Mouse (Mus musculus): ENCODE results near the gene Kdm4b. TPM values are rescaled to one million over a fixed set of nuclear protein-coding genes. Genes with fewer than 3 reads are reported as not detected.

Gene Kdm4b
- total and polyA plus RNA-seq, 3 experiments: 21.5 to 35.1 (median 32.3) TPM

DNA sequence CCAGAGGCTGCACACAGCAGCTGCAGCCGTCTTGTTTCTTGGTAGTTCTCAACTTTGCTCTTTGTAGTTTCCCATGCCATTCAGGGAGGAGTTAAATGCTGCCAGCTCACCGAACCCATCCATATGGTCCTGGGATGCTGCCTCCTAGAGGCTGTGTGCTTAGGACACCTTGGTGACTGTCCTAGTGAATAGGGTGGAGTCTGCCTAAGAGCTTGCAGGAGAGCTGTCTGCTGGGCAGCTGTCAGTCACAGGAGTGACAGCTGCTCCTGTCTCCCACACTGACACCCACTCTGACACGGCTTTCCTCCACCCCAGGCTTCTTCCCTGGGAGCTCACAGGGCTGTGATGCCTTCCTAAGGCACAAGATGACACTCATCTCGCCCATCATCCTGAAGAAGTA lies 46.2 kb downstream of the Kdm4b start:
- no peak for ATAC-seq (ENCODE audit: extremely low read depth, insufficient number of reproducible peaks, low FRiP score, poor library complexity, severe bottlenecking)
- Histone ChIP-seq H3K4me3 (ENCODE audit: low read depth, low read length) (no peak overlapping the region), H3K27me3 (ENCODE audit: insufficient read depth, low read length) (no peaks in the 10 kb centered on the region), H3K36me3 (replicated peaks) (peaks cover 100% of the 10 kb centered on the region), H3K4me1 (ENCODE audit: insufficient read depth, low read depth, low read length) (no peaks in the 10 kb centered on the region), H3K9me3 (replicated peaks) (no peaks in the 10 kb centered on the region)
- DNase-seq (ENCODE audit: low spot score): no peak
- TF ChIP-seq CTCF (IDR thresholded peaks at IDR 0.05; ENCODE audit: low read depth, low read length) (no peak), POLR2AphosphoS5 (IDR thresholded peaks at IDR 0.05; ENCODE audit: insufficient replicate concordance, low read depth, low read length) (no peak), GATA2 (IDR thresholded peaks at IDR 0.05; ENCODE audit: borderline replicate concordance, low read depth, low read length) (no peak), GATA1 (IDR thresholded peaks at IDR 0.05; ENCODE audit: borderline replicate concordance, low read length) (no peak), TAL1 (conservative IDR thresholded peaks at IDR 0.05; ENCODE audit: low read depth, low read length) (no peak)

DNA sequence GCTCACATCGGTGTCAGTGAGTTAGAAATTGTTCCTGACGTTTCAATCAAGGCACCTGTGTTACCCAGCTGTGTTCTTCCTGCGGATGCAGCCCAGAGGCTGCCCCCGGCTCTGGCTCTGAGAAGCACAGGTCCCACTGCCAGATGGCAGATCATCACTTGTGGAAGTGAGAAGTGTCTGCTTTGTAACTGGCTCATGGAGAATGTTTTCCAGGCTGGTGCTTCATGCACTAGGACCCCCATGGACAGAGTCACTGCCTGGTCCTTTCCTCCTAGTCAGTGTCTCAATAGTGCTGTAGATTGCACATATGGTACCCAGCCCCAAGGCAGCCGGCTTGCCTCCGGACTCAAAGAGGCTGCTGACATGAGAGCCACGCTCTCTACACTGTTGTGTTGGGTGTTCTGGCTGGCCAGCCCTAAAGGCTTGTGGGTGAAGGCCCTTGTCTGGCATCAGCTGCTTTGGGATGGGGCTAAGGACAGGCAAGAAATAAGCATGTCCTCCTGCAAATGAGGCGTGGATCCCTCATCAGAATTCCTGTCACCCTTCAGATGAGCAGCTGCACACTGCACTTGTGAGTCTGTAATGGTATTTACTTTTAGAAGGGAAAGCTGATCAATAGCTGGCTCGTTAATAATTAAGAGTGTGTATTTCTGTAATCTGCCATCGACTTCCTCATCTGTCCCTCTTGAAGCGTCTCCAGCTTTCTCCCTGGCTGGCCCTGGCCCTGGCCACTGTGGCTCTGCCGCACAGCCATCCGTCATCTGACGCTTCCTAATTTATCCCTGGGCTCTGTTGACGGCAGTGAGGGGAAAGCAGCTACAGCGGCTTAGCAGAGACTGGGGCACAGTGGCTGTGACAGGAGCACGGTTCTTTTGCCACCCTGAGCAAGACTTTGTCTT lies 47.5 kb downstream of the Kdm4b start:
- peaks cover 100% of the 10 kb centered on the region for H3K36me3 ChIP-seq (replicated peaks)
- H3K4me1 ChIP-seq (ENCODE audit: insufficient read depth, low read depth, low read length): no peaks in the 10 kb centered on the region
- ATAC-seq (ENCODE audit: extremely low read depth, insufficient number of reproducible peaks, low FRiP score, poor library complexity, severe bottlenecking): no peak
- DNase-seq (ENCODE audit: low spot score): no peak
- H3K27me3 ChIP-seq (ENCODE audit: insufficient read depth, low read length): no peaks in the 10 kb centered on the region
- H3K4me3 ChIP-seq (ENCODE audit: low read depth, low read length): no peak overlapping the region
- no peaks in the 10 kb centered on the region for H3K9me3 ChIP-seq (replicated peaks)
- TF ChIP-seq POLR2AphosphoS5 (IDR thresholded peaks at IDR 0.05; ENCODE audit: insufficient replicate concordance, low read depth, low read length): no peak
- TF ChIP-seq TAL1 (conservative IDR thresholded peaks at IDR 0.05; ENCODE audit: low read depth, low read length): no peak
- no peak for TF ChIP-seq GATA1 (IDR thresholded peaks at IDR 0.05; ENCODE audit: borderline replicate concordance, low read length)
- no peak for TF ChIP-seq CTCF (IDR thresholded peaks at IDR 0.05; ENCODE audit: low read depth, low read length)
- TF ChIP-seq GATA2 (IDR thresholded peaks at IDR 0.05; ENCODE audit: borderline replicate concordance, low read depth, low read length): no peak

DNA sequence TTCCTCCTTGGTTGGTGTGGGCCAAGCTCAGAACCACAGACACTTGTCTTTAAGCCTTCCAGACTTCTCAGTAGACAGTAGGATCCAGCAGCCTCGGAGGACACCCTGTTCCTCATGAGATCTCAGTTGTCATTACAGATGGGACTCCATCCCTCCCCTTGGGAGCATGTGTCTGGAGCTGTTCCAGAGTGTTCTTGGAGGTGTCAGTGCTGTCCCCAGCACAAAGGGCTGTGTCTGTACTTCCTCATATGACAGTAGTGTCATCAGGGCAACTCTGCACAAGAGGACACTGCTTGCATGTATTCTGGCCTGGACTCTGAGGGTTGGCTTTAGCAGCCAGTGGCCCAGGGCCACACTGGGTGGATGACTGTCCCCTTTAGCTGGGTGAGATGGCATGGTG lies 49.0 kb downstream of the Kdm4b start:
- no peak for ATAC-seq (ENCODE audit: extremely low read depth, insufficient number of reproducible peaks, low FRiP score, poor library complexity, severe bottlenecking)
- H3K36me3 ChIP-seq (replicated peaks): peaks cover 100% of the 10 kb centered on the region
- no peaks in the 10 kb centered on the region for H3K4me1 ChIP-seq (ENCODE audit: insufficient read depth, low read depth, low read length)
- TF ChIP-seq CTCF (IDR thresholded peaks at IDR 0.05; ENCODE audit: low read depth, low read length) (no peak), TAL1 (conservative IDR thresholded peaks at IDR 0.05; ENCODE audit: low read depth, low read length) (no peak), GATA2 (IDR thresholded peaks at IDR 0.05; ENCODE audit: borderline replicate concordance, low read depth, low read length) (no peak), GATA1 (IDR thresholded peaks at IDR 0.05; ENCODE audit: borderline replicate concordance, low read length) (no peak), POLR2AphosphoS5 (IDR thresholded peaks at IDR 0.05; ENCODE audit: insufficient replicate concordance, low read depth, low read length) (no peak)
- no peaks in the 10 kb centered on the region for H3K27me3 ChIP-seq (ENCODE audit: insufficient read depth, low read length)
- H3K9me3 ChIP-seq (replicated peaks): no peaks in the 10 kb centered on the region
- H3K4me3 ChIP-seq (ENCODE audit: low read depth, low read length): no peak overlapping the region
- DNase-seq (ENCODE audit: low spot score): no peak

DNA sequence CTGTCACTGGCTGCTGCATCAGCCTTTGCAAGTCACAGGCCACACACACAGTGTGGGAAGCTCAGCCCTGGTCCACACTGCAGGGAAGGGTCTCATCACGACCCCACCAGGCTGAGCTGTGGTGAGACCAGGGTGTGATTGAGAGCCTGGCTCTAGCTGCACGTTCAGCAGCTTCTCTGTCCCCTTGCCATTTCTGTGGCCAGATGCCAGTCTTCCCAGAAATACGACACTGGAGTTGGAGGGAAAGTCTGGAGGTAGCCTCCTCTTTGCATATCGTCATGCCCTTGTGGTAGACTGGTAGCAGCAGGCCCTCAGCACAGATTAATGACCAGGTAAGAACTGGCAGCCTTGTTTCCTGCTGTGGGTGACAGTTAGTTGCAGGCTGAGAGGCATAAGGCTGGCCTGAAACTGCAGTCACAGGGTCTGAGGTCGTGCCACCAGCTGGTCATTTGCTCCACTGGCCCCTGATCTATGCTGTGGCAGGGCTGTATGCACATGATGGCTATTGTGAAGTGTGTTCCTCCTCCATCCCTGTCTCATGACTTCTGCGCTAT lies 53.5 kb downstream of the Kdm4b start:
- Histone ChIP-seq H3K4me3 (ENCODE audit: low read depth, low read length) (no peak overlapping the region), H3K27me3 (ENCODE audit: insufficient read depth, low read length) (no peaks in the 10 kb centered on the region), H3K9me3 (replicated peaks) (no peaks in the 10 kb centered on the region), H3K4me1 (ENCODE audit: insufficient read depth, low read depth, low read length) (no peaks in the 10 kb centered on the region), H3K36me3 (replicated peaks) (peaks cover 97% of the 10 kb centered on the region)
- TF ChIP-seq GATA2 (IDR thresholded peaks at IDR 0.05; ENCODE audit: borderline replicate concordance, low read depth, low read length): no peak
- no peak for TF ChIP-seq TAL1 (conservative IDR thresholded peaks at IDR 0.05; ENCODE audit: low read depth, low read length)
- no peak for TF ChIP-seq CTCF (IDR thresholded peaks at IDR 0.05; ENCODE audit: low read depth, low read length)
- no peak for TF ChIP-seq GATA1 (IDR thresholded peaks at IDR 0.05; ENCODE audit: borderline replicate concordance, low read length)
- no peak for TF ChIP-seq POLR2AphosphoS5 (IDR thresholded peaks at IDR 0.05; ENCODE audit: insufficient replicate concordance, low read depth, low read length)
- ATAC-seq (ENCODE audit: extremely low read depth, insufficient number of reproducible peaks, low FRiP score, poor library complexity, severe bottlenecking) (no peak), DNase-seq (ENCODE audit: low spot score) (no peak)

GRCm38 (mm10) chr17:56380286-56380685 lies 54.4 kb downstream of the Kdm4b start:
- no peaks in the 10 kb centered on the region for H3K9me3 ChIP-seq (replicated peaks)
- ATAC-seq (ENCODE audit: extremely low read depth, insufficient number of reproducible peaks, low FRiP score, poor library complexity, severe bottlenecking) (no peak), DNase-seq (ENCODE audit: low spot score) (no peak)
- no peaks in the 10 kb centered on the region for H3K27me3 ChIP-seq (ENCODE audit: insufficient read depth, low read length)
- TF ChIP-seq TAL1 (conservative IDR thresholded peaks at IDR 0.05; ENCODE audit: low read depth, low read length) (no peak), POLR2AphosphoS5 (IDR thresholded peaks at IDR 0.05; ENCODE audit: insufficient replicate concordance, low read depth, low read length) (no peak), GATA2 (IDR thresholded peaks at IDR 0.05; ENCODE audit: borderline replicate concordance, low read depth, low read length) (no peak), GATA1 (IDR thresholded peaks at IDR 0.05; ENCODE audit: borderline replicate concordance, low read length) (no peak), CTCF (IDR thresholded peaks at IDR 0.05; ENCODE audit: low read depth, low read length) (no peak)
- no peak overlapping the region for H3K4me3 ChIP-seq (ENCODE audit: low read depth, low read length)
- H3K36me3 ChIP-seq (replicated peaks): peaks cover 97% of the 10 kb centered on the region
- H3K4me1 ChIP-seq (ENCODE audit: insufficient read depth, low read depth, low read length): no peaks in the 10 kb centered on the region

- peaks cover 97% of the 10 kb centered on the region for H3K36me3 ChIP-seq (replicated peaks)
- TF ChIP-seq GATA2 (IDR thresholded peaks at IDR 0.05; ENCODE audit: borderline replicate concordance, low read depth, low read length) (no peak), TAL1 (conservative IDR thresholded peaks at IDR 0.05; ENCODE audit: low read depth, low read length) (no peak), GATA1 (IDR thresholded peaks at IDR 0.05; ENCODE audit: borderline replicate concordance, low read length) (no peak), POLR2AphosphoS5 (IDR thresholded peaks at IDR 0.05; ENCODE audit: insufficient replicate concordance, low read depth, low read length) (no peak)
- no peak for DNase-seq (ENCODE audit: low spot score)
Observed at GRCm38 (mm10) chr17:56381183-56381582, 55.3 kb downstream of the Kdm4b start.

More at GRCm38 (mm10) chr17:56381183-56381582, 55.3 kb downstream of the Kdm4b start:
- Histone ChIP-seq H3K9me3 (replicated peaks) (no peaks in the 10 kb centered on the region), H3K4me3 (ENCODE audit: low read depth, low read length) (no peak overlapping the region), H3K4me1 (ENCODE audit: insufficient read depth, low read depth, low read length) (no peaks in the 10 kb centered on the region), H3K27me3 (ENCODE audit: insufficient read depth, low read length) (no peaks in the 10 kb centered on the region)
- ATAC-seq (ENCODE audit: extremely low read depth, insufficient number of reproducible peaks, low FRiP score, poor library complexity, severe bottlenecking): no peak

Measured in G1E (cell line).